Mouse (Mus musculus) bone marrow macrophage, adult 2 months (primary cell): ENCODE measurements around the gene Porcn.

Experiments used
- CTCF ChIP-seq: IDR thresholded peaks from 2 replicates; pipeline ENCODE4 v1.5.1; 2012; ENCODE audit warnings: low read depth, mild to moderate bottlenecking, low read length, moderate library complexity
- POLR2A ChIP-seq: IDR thresholded peaks from 2 replicates; pipeline ENCODE4 v1.6.1; 2012; ENCODE audit warnings: mild to moderate bottlenecking, low read depth, low read length, borderline replicate concordance

GRCm38 (mm10) chrX:8252334-8253285 lies 46.3 kb upstream of the Porcn start, which contains the start of gene Ftsj1:
- TF ChIP-seq CTCF (no peak), POLR2A (no peak)
